Mouse (Mus musculus): ENCODE results near the gene Kif7.

DNA sequence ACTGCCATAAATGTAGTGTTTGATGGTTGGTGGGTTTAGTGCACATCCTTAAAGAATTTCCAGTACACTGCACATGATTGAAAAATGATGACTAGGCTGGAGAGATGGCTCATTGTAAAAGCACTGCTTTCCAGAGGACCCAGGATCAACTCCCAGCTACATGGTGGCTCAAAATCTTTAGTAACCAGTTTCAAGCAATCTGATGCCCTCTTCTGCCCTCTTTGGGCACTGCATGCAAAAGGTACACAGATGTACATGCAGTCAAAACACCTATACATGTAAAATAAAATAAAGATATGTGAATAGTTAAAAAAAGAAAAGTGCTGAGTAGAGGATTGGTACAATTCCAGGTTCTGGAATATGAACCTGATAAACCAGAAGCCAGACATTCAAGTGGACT, 36.3 kb downstream of the Kif7 start:
- TF ChIP-seq CTCF (IDR thresholded peaks at IDR 0.05) (peak; percentile 55), EP300 (IDR thresholded peaks at IDR 0.05) (no peak)
